Mouse (Mus musculus) gastrocnemius, adult 18-20 months (tissue): ENCODE measurements around the gene Dnase1l1. TPM values are rescaled to one million over a fixed set of nuclear protein-coding genes. Genes with fewer than 3 reads are reported as not detected.

Source experiments
- DNase-seq: peaks from one replicate; pipeline ENCODE4 v3.0.0; 2021; ENCODE audit warnings: low spot score
- long read RNA-seq, 2 experiments: library from polyadenylated mRNA; stranded (forward); transcript quantifications; one replicate each; pipeline ENCODE4 v2.0.0; 2021
- total RNA-seq, 2 experiments: library from RNA; stranded (reverse); gene quantifications; 2 replicates each; pipeline ENCODE4 v1.2.3; 2021

The Dnase1l1 gene
- total RNA-seq = 100 to 1,000 TPM; 114 to 124 TPM
- long read RNA-seq, experiment 1, transcript Dnase1l1-201 (8 exons, 1,625 nt) = major isoform, 99 of 150 reads
- long read RNA-seq, experiment 1, partial matches to known transcripts = 9 of 150 reads
- long read RNA-seq, experiment 1, other reads (novel, unspliced or antisense) = 38 of 150 reads
- long read RNA-seq, experiment 2, transcript Dnase1l1-201 (8 exons, 1,625 nt) = major isoform, 110 of 145 reads
- long read RNA-seq, experiment 2, partial matches to known transcripts = 5 of 145 reads
- long read RNA-seq, experiment 2, other reads (novel, unspliced or antisense) = 28 of 145 reads

DNA sequence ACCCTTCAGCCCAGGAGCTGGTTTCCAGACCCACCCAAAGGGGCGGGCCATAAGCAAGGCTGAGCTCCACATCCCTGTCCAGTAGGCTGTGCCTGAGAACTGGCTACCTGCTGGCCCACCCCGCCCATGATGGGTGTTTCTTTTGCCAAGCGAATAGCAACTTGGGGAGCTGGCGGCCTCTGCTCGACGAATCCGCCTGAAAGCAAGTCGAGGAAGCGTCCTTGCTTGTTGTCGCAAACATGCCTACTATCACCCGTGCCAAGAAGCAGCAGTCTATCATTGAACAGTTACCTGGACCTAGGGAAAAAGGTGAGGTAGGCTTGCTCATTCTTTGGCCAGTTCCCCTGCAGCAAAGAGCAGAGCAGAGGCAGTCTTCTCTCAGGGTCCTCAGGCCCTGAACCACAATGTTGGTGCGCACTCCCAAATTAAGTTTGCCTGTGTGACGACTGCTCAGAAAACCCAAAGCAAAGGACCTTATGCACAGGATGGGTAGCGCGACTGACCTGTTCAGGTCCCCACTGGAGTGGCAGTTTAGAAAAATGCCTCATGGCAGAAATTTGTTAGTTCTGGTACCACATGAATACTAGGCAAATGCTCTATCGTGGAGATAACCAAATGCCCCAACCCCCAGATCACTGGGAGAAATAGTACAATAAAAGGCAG, at the start of gene Dnase1l1, which contains the start of gene Taz:
Dnase1l1 (minus strand) TSS at position 606 of the 663 bp plus-strand sequence.
Taz (plus strand) TSS at position 181 of the 663 bp plus-strand sequence.
- peak; percentile 87 for DNase-seq

DNA sequence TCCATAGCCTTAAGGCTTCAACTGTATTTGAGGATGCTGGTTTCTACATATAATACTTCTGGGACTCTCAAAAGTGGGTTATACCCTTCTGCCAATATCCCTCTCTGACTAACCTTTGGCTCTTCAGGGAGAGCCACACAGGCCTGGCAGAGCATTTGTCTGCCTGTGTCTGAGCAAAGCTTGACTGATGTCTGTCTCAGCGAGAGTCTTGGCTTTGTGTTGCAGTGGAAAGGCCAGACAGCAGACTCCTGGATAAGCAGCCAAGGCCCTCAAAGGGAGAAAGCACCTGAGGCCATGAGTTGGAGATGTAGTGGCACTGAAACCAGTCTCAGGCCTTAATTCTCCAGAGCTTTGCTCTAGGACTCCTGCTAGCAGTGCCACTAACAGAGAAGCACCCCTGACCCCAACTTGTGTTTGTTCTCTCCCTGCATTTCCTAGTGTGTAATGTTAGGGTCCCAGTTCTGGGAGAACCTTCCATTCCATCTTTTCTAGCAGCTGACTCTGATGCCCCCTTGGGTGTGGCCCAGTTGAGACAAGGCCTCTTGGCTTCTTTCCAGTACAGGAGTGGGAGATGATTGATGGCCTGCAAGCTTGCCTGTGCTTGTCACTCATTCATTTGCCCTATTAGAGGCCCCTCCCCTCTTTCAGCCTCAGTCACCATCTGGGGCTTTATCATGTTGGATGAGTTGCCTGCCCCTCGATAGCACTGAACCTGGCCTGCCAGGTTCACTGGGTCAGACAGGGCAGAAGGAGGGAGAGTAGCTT, 48.2 kb upstream of the Dnase1l1 start:
- DNase-seq = no peak

DNA sequence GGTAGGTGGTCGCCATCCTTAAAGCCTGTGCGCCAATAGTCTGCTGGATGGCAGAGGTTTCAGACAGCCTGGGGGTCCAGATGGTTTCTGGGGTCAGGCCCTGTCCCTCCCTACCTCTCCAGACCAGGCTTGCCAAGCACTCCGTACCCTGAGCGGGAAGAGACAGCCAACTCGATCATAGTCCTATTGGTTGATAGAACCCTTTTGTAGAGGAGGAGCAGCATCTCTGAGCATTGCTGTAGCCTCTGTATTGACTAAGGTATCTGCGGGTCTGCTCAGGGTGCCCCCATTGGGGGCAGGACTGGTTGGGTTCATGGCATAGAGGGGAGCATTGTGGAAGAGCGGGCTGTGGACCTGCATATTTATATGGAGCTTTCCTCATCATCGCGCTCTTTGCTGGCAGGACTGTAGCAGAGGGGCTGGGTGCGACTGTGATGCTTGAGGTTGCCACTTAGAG, 47.1 kb upstream of the Dnase1l1 start:
- DNase-seq = no peak

DNA sequence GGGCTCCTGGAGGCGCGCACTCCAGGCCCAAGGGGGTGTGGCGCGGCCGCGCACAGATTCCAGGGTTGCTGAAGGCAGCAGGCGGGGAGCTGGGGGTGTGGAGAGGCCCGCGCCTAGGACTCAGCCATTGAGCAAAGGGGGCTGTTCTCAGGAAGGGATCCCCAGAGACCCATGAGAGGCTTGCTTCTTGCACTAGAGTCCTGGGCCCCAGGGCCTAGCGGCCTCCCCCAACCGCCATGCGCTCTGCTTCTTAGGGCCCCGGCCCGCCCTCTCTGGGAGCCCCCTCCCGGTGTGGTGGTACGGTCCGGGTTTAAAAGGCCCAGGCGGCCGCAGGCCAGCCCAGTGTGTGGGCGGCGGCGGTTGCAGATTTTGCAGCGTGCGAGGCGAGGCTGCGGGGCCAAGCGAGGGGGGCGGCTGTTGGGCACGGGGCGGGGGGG, 46.6 kb upstream of the Dnase1l1 start, which contains the start of gene Plxna3:
Plxna3 (plus strand) TSS at position 342 of the 437 bp plus-strand sequence.
- peak; percentile 46 for DNase-seq

DNA sequence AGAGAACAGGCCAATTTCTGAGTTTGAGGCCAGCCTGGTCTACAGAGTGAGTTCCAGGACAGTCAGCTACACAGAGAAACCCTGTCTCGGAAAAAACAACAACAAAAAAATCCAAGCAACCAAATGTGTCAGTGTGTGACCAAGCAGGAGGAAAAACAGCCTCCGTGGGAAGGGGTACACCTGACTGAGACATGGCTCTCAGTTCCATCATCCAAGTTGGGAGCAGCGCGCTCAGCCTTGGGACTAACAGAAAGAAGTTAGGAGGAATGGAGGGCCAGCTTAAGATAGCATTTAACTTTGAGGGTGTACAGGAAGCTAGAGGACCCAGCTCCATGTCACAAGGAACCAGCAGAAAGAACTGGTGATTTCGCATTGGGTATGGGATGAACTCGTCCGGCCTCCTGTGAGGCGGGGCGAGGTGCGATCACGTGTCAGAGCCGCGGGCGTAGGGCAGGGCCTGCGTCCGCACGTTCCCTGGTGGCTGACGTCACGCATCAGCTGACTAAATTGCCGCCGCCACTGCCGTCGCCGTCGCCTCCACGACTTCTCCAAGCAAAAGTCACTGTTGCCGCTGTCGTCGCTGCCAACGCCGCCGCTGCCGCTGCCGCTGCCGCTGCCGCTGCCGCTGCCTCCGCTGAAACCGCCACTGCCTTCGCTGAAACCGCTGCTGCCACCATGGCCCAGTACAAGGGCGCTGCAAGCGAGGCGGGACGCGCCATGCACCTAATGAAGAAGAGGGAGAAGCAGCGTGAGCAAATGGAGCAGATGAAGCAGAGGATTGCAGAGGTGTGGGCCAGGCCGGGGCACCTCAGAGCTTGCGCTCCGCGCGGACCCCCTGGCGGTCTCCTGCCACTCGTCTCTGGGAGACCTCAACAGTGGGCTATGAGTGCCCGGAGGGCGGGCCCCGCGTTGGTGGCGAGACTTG, 30.7 kb upstream of the Dnase1l1 start, which contains the start of gene Fam50a:
Fam50a (plus strand) TSS at position 494 of the 925 bp plus-strand sequence.
- peak; percentile 89 for DNase-seq

DNA sequence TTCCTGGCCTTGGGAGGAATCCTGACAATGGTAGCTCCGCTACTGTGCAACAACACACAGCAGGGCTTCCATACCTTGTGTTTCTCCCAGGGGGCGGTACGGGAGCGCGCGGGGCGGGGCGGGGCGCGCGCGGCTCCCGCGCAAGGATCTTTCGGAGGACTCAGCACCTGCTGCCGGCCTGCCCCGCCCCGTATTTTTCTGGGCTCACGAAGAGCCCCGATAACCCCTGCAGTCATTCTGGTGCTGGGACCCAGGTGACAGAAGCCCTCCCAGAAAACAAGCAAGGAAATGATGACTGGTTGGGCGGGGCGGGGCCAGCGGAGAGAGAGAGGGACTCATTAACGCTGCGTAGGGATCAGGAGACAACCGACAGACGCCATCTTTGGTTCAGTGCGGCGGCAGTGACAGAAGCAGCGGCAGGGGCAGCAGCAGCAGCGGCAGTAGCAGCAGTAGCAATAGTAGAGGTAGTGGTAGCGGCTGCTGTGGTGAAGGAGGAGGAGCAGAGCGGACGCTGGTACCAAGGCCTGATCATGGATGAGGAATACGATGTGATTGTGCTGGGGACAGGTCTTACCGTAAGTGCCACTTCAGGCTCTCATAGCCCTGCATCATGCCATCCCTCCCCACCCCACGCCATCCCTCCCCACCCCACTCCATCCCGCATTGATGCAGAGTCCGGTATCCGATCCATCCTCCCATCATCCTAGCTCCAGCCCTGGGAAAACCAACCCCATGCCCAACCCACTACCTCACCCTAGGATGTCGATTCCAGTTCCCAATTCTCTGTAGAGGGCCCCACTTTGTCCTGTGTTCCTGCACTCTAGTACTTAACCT, 22.9 kb upstream of the Dnase1l1 start, which contains the start of gene Gdi1:
Gdi1 (plus strand) TSS at position 132 of the 834 bp plus-strand sequence.
- peak; percentile 72 for DNase-seq

DNA sequence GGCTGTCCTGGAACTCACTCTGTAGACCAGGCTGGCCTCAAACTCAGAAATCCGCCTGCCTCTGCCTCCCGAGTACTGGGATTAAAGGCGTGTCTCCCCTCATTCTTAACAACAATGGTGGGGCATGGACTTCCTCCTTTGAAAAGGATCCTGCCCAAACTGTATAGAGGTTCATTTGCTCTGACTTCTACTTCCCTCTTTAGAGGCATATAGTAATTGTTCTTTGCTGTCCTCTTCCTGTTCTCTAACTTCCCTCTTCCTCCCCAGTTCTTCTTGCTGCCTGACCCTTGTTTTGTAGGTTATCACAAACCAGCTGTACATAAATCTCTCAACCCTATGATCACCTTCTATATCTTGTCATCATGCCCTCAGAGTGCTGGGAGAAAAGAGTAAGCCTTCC, 17.6 kb upstream of the Dnase1l1 start:
- no peak for DNase-seq

DNA sequence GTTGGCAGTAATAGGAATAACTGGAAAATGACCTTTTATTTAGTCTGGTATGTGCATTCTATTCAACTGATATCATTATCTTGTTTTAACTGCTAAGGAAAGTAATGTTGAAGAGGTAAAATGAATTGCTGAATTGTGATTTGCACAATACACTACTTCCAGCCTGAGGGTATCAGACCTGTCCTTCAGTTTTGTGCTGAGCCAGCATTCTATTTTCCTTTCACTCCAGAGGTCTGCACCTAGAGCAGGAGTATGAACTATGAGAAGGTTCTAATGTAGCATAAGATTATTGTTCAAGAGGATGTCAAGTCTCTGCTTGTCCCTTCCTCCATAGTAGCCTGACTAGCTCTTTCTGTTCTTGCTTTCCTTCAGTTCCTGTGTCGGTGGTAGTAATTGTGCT, 16.2 kb upstream of the Dnase1l1 start:
- DNase-seq = no peak

DNA sequence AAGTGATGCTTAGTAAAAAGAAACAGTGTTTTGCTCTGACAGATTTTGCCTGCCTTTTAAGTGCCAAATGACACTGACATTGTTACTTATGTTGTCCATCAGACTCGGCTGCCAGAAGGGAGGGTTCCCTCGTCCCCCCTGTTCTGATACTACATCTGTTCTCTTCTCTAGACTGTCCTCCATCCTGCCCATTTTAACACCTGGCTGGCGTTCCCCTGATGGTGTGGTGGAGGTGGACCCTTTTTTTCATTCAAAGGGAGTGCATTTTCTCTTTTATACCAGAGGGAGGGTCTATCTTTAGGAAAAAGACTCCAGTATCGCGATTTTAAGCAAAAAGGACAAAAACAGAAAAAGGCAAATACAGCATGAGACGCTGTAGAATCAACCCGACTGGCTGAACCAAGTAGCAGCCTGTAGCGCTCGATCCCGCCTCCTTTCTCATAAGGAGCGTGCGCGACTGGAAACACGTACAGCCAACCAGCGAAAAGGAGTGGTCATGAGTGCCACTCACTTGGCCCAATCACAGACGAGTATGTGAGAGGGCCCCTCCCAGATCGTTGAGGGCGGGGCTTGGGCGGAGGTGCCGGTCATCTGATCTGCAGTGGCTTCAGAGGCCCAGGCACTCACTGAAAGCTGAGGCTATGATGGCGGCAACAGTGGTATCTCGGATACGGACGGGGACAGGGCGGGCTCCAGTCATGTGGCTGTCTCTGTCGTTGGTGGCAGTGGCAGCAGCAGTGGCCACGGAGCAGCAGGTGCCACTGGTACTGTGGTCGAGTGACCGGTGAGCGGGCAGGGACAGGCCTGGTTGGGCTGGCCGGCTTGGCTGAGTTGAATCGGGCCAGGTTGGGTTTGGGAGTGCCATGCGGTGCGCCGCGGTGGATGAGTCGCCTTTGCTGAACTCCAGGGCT, 14.7 kb upstream of the Dnase1l1 start, which contains the start of gene Atp6ap1:
Atp6ap1 (plus strand) TSS at position 560 of the 911 bp plus-strand sequence.
- peak; percentile 96 for DNase-seq

DNA sequence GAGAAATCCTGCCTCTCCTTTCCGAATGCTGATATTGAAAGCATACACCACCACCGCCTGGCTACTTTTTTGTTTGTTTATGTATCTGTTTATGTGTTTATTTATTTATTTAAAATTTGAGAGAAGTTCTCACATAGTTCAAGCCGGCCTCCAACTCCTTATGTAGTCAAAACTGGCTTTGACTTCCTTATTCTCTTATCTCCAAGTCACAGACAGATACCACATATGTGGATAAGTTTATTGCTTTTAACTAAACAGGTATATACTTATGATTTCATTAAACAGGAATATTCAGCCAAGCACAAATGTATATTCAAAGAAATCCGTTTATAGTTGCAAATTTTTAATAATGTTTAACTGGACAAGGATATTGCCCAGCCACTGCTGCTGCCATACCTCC, 11.3 kb upstream of the Dnase1l1 start:
- no peak for DNase-seq

DNA sequence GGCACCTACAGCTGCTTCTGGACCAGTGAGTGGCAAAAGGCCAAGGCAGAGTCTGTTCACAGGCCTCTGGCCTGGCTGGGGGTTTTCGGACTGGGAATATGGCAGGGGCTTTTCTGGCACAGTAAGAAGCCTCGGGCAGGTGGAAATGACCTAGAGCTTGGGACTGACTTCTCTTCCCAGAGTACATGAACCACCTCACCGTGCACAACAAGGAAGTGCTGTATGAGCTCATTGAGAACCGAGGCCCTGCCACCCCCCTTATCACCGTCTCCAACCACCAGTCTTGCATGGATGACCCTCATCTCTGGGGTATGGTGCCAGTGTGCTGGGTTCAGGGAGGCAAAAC, 928 bp upstream of the Dnase1l1 start:
- DNase-seq = no peak

DNA sequence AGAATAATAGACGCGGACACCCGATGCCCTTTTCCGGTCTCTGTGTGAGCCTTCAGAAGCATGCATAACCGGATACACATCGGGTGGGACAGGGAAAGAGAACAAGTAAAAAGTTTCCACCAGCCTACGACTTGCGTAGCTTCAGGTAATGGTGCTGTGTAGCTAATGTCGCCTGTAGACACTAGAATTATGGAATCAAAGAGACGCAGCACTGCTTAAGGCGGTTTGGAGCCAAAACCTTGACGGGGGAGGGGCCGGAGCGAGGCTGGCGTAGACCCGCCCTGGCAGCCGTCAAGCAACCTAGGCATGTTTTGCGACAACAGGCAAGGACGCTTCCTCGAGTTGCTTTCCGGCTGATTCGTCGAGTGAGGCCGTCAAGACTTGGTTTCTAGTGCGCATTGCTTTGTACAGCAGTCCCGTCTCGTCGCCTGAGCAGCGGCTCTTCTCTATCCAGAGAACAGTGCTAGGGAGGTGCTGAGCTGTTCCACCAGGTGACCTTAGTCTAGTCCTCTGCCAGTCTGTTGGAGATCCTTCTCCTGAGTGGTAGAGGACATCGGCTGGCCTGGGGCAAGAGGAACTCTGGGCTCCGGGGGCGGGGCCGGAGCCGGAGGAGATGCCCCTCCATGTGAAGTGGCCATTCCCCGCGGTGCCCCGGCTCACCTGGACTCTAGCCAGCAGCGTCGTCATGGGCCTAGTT, 406 bp upstream of the Dnase1l1 start:
- peak; percentile 89 for DNase-seq

DNA sequence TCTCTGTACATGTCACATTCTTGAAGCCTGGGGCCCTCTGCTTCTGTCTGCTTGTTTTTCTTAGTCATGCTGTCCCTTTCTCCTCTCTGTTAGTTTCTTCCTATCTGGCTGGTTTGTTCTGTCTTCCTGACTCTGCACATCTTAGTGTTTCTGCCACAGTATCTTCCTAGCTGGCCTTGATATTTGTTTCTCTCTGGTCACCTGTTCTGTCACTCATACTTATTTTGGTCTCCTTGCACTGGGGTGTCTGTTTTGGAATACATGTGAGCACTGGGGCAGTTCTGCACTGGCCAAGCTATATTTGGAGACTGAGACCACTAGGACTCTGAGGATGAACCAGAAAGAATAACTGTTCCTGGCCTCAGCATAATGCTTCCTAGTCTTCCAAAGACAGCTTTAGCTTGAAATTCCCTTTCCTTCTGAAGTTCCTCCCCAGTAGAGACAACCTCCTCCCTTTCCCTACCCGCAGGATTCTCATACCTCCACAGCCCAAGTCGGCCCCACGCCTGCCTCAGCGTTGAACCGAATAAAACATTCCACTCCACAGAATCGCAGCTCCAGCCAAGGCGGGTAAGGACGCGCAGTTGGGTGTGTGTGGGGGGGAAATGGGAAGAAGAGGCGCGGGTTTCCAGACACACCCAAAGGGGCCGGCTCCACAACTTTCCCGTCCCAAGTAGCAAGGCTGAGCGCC, 951 bp downstream of the Dnase1l1 start:
- DNase-seq = peak; percentile 47

DNA sequence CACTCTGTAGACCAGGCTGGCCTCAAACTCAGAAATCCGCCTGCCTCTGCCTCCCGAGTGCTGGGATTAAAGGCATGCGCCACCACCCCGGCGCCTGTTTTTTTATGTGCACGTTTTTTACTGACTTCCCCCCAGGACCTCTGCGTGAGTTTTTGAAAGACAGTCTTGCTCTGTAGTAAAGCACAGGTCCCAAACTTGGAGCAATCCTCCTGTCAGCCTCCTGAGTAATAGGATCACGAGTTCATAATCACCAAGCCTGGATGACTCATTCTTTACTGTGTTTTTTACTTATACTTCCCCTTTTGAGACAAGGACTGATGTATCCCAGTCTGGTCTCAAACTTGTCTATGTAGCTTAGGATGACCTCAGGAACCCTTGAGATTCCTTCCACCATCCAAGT, 4.2 kb downstream of the Dnase1l1 start:
- DNase-seq = no peak

DNA sequence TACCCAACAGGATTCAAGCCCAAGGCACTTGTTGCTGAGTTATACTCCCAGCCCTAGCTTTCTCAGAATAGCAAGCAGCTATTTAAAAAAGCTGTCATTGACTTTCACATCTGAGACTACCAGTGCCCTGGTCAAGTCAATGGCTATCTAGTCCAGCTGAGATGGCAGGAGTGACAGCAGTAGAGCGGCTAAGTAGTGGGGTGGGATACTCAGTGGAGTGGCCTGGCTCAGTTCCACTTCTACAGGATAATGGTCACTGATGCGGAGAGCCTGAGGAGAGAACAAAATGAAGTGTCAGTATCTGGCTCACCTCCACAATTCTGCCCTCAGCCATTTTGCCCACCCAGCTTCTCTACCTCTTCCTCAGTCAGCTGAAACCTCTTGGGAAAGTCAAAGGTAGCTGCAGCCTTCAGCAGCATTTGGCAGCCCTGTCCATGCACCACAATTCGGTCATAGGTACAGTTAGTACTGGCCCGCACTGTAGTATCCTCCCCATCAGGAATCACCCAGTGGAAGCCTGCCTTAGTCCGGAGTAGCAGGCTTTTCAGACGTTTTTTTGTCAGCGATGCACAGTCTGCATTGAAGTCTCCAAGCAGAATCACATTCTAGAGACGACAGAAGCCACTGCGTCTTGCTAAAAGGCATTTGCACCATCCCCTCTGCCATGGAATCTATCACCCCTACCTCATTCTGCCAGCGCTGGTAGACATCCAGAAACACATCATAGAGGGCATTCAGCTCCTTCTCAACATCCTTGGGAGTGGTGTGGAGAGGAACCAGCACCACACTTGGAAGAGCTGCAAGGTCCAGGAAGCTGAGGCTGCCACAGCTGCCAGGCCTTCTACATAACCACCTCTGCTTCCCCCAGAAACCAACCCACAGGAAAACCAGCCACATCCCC, 8.5 kb downstream of the Dnase1l1 start:
- DNase-seq = no peak

DNA sequence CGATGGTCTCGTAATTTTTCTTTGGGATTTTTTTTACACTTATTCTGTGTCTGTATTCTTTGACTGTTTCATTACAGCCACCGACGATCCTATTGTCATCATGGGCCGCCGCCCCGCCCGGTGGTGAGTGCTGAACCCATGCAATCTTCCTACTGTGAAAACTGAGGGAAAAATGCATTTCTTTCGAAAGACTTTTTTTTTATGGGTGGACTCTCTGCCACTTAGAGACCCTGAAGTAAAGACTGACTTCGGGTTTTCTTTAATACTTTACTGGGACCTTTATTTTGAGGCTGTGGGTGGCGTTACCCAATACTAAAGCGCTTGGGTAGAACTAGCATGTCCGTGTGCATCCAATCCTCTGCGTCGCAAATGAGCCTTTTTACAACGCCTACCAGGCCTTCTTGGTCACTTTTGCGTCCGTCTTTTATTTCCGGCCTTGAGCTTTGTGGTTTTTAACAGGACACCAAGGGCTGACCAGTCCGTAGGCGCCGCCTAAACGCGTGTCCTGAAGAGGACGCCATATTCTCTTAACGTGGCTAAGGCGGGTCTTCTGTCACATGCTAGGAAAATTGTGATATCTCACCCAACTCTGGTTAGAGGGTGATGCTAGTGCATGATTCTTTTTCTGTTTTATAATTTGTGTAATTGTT, 11.1 kb downstream of the Dnase1l1 start:
- peak; percentile 22 for DNase-seq
